Mouse (Mus musculus) heart, embryonic 14.5 days (tissue): Measurements from ENCODE around the gene App. TPM values are rescaled to one million over a fixed set of nuclear protein-coding genes. Genes with fewer than 3 reads are reported as not detected.

Experiments used
- ATAC-seq: fragments of 200-750 bp; cut with Nextera tagmentation; 2 replicates; pipeline ENCODE4 v1.8.0; 2017; ENCODE audit warnings: low read depth, moderate TSS enrichment; ENCODE audit not compliant: insufficient number of reproducible peaks, insufficient read depth, low FRiP score
- H3K27ac ChIP-seq, 2 experiments: fragments of 200-500 bp in 1 of 2; fragments of 300-500 bp in 1 of 2; sonication (generic) in 1 of 2; replicated peaks in 1 of 2; 2 replicates each; pipeline ENCODE4 v1.5.1; 2012 to 2014; ENCODE audit warnings: low read depth in 2 of 2, low read length in 2 of 2, control low read depth in 1 of 2, mild to moderate bottlenecking in 1 of 2, mixed read lengths in 1 of 2; ENCODE audit not compliant: control insufficient read depth in 1 of 2, insufficient read depth in 1 of 2
- H3K27me3 ChIP-seq: fragments of 300-500 bp; sonication (generic); 2 replicates; pipeline ENCODE4 v1.6.1; 2014; ENCODE audit warnings: mild to moderate bottlenecking, low read length, control low read depth; ENCODE audit not compliant: control insufficient read depth, insufficient read depth
- H3K36me3 ChIP-seq: fragments of 300-500 bp; sonication (generic); 2 replicates; pipeline ENCODE4 v1.6.1; 2014; ENCODE audit warnings: mild to moderate bottlenecking, control low read depth, low read length, mixed read lengths; ENCODE audit not compliant: control insufficient read depth, insufficient read depth
- H3K4me1 ChIP-seq, 2 experiments: fragments of 200-500 bp in 1 of 2; fragments of 300-500 bp in 1 of 2; sonication (generic) in 1 of 2; 2 replicates each; pipeline ENCODE4 v1.6.1; 2012 to 2014; ENCODE audit warnings: low read length in 2 of 2, control low read depth in 1 of 2, mixed read lengths in 1 of 2; ENCODE audit not compliant: control insufficient read depth in 2 of 2, insufficient read depth in 2 of 2
- H3K4me2 ChIP-seq: fragments of 300-500 bp; sonication (generic); 2 replicates; pipeline ENCODE4 v1.6.1; 2014; ENCODE audit warnings: mild to moderate bottlenecking, low read length
- H3K4me3 ChIP-seq, 2 experiments: fragments of 200-500 bp in 1 of 2; fragments of 300-500 bp in 1 of 2; sonication (generic) in 1 of 2; 2 replicates each; pipeline ENCODE4 v1.5.1; 2012 to 2014; ENCODE audit warnings: low read length in 2 of 2, mild to moderate bottlenecking in 2 of 2, control low read depth in 1 of 2, low read depth in 1 of 2, moderate library complexity in 1 of 2; ENCODE audit not compliant: control insufficient read depth in 1 of 2, insufficient read depth in 1 of 2
- H3K9ac ChIP-seq: fragments of 300-500 bp; sonication (generic); 2 replicates; pipeline ENCODE4 v1.6.1; 2014; ENCODE audit warnings: mild to moderate bottlenecking, low read length
- H3K9me3 ChIP-seq: fragments of 300-500 bp; sonication (generic); 2 replicates; pipeline ENCODE4 v1.6.1; 2016; ENCODE audit warnings: low read length, control low read depth; ENCODE audit not compliant: control insufficient read depth
- WGBS: fragments of 180-500 bp; shearing (Covaris S2); extraction: QIAGEN DNeasy Blood & Tissue Kit; methylation state at CpG from one replicate; pipeline ENCODE4 v1.1.7; 2014; 5-methylcytosine and 5-hydroxymethylcytosine counted together
- polyA plus RNA-seq: library from polyadenylated mRNA; unstranded; fragments of >200 nt; fragmentation: Nextera tagmentation; extraction: Ambion mirVana; gene quantifications from 2 replicates; pipeline ENCODE4 v1.2.1, GENCODE M21; 2014

Gene App
- polyA plus RNA-seq, 1 experiment from 2014 or later, result 169 TPM

GRCm38 (mm10) chr16:85084152-85084551, 89.4 kb downstream of the App start:
- Histone ChIP-seq H3K27me3 (no peaks in the 10 kb centered on the region), H3K9ac (no peak overlapping the region), H3K4me2 (no peak overlapping the region), H3K36me3 (peaks cover 25% of the 10 kb centered on the region), H3K27ac (no peak overlapping the region), H3K4me1 (peaks cover 9 to 18% of the 10 kb centered on the region in 2 experiments), H3K4me3 (no peak overlapping the region), H3K9me3 (no peaks in the 10 kb centered on the region)
- 83% methylated on average over 1 of the region's 1 CpGs for WGBS
- ATAC-seq, result no peak

- Histone ChIP-seq H3K27me3 (no peaks in the 10 kb centered on the region), H3K4me2 (no peak overlapping the region), H3K9ac (no peak overlapping the region), H3K36me3 (peaks cover 60% of the 10 kb centered on the region), H3K4me1 (0 out of 4 replicates have a peak, but pooled peaks cover 0 to 3% of the 10 kb centered on the region in 2 experiments), H3K9me3 (no peaks in the 10 kb centered on the region), H3K27ac (no peak overlapping the region), H3K4me3 (no peak overlapping the region)
- WGBS, result 86% methylated on average over 2 of the region's 2 CpGs
- ATAC-seq, result no peak
Measured at GRCm38 (mm10) chr16:85075330-85075729, 98.2 kb downstream of the App start.

DNA sequence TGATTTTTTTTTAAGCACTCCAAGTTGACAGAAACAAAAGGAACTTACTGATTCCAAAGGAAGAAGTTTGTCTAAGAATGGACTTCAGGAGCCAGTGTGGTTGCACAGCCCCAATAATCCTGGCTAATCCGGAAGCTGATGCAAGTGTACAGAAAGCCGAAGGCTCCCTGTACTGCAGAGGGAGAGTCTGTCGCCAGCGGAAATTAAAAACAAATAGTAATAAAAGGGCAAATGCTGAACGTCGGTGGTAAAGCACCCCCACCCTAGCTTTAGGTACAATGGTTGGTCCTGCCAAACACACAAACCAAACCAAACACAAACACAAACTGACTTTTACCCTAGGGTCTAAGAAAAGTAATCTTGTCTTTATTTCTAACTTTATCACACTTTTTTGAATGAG, 98.7 kb downstream of the App start:
- peaks cover 56% of the 10 kb centered on the region for H3K36me3 ChIP-seq

DNA sequence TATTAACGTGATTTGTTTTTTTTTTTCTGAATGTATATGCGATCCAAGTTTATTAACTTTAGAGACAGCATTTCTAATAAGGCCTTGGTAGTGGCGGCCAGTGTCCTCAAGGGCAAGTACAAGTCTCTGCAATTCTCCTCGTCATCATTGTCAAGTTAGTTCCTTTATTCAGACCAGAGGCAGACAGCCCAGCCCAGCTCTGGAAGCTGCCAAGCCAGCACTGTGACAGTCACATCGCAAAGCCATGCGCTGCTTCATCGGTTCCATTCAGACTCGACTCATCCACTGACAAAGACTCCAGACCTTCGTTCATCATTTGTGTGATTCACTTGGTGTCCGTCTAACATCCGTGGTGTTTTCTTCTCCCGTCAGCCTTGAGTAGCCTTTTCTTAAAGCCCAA, 100.9 kb downstream of the App start:
- H3K36me3 ChIP-seq, result peaks cover 40% of the 10 kb centered on the region
- no peak for ATAC-seq
- H3K4me3 ChIP-seq, result no peak overlapping the region
- H3K9me3 ChIP-seq, result no peaks in the 10 kb centered on the region
- H3K27me3 ChIP-seq, result no peaks in the 10 kb centered on the region
- no peak overlapping the region for H3K27ac ChIP-seq
- WGBS, result 84% methylated on average over 12 of the region's 12 CpGs
- no peak overlapping the region for H3K4me2 ChIP-seq
- no peak overlapping the region for H3K9ac ChIP-seq
- H3K4me1 ChIP-seq, result peaks cover 2 to 21% of the 10 kb centered on the region in 2 experiments; a peak in 3 of 4 replicates

More for the DNA sequence above, 98.7 kb downstream of the App start:
- WGBS, result 95% methylated on average over 6 of the region's 6 CpGs
- H3K27me3 ChIP-seq, result no peaks in the 10 kb centered on the region
- no peak overlapping the region for H3K4me3 ChIP-seq
- no peak overlapping the region for H3K9ac ChIP-seq
- ATAC-seq, result no peak
- no peaks in the 10 kb centered on the region for H3K9me3 ChIP-seq
- 0 out of 4 replicates have a peak, but pooled peaks cover 0 to 3% of the 10 kb centered on the region in 2 experiments for H3K4me1 ChIP-seq
- H3K27ac ChIP-seq, result no peak overlapping the region
- no peak overlapping the region for H3K4me2 ChIP-seq

DNA sequence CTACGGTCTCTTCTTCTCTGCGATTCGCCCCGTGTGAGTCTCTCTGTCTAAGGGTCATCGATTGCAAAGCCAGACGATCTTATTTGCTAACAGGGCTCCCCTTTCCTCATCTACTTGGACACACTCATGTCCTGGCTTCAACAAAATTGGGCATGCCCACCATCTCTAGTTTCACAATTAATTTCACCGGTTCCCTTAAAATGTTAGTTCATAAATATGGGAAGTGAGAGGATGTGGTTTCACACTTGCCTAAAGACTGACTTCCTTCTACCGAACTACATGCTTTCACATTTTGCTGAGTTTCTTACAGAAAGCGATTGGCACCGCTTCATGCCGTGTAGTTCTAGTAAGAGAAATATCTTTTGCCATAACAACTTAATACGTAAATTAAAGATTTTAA, 101.8 kb downstream of the App start:
- peaks cover 2 to 22% of the 10 kb centered on the region in 2 experiments; a peak in 3 of 4 replicates for H3K4me1 ChIP-seq
- no peaks in the 10 kb centered on the region for H3K27me3 ChIP-seq
- H3K36me3 ChIP-seq, result peaks cover 39% of the 10 kb centered on the region
- no peak overlapping the region for H3K4me2 ChIP-seq
- H3K27ac ChIP-seq, result no peak overlapping the region
- WGBS, result 93% methylated on average over 12 of the region's 12 CpGs
- H3K4me3 ChIP-seq, result no peak overlapping the region
- H3K9me3 ChIP-seq, result no peaks in the 10 kb centered on the region
- H3K9ac ChIP-seq, result no peak overlapping the region
- ATAC-seq, result no peak

DNA sequence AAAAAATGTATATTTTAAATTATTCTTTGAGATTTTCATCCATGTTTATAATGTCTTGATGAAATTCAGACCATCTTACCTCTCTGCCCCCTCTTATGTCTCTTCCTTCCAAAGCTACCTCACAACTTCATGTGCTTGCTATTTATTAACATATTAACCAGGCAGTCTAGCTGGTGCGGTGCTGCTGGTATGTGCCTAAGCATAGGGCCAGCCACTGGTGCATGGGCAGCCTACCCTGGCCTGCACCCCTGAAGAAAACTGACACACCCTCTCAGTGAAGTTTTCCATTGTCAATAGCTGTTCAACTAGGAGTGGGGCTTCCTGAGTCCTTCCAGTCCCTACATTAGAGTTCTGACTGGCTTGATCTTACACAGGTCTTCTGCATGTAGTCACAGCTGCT, 102.3 kb downstream of the App start:
- 100% methylated on average over 1 of the region's 1 CpGs for whole genome bisulfite sequencing
- ATAC-seq, result no peak
- H3K4me2 ChIP-seq, result no peak overlapping the region
- peaks cover 2 to 22% of the 10 kb centered on the region in 2 experiments; a peak in 3 of 4 replicates for H3K4me1 ChIP-seq
- H3K9ac ChIP-seq, result no peak overlapping the region
- no peak overlapping the region for H3K4me3 ChIP-seq
- H3K27me3 ChIP-seq, result no peaks in the 10 kb centered on the region
- H3K9me3 ChIP-seq, result no peaks in the 10 kb centered on the region
- H3K27ac ChIP-seq, result no peak overlapping the region
- peaks cover 39% of the 10 kb centered on the region for H3K36me3 ChIP-seq

DNA sequence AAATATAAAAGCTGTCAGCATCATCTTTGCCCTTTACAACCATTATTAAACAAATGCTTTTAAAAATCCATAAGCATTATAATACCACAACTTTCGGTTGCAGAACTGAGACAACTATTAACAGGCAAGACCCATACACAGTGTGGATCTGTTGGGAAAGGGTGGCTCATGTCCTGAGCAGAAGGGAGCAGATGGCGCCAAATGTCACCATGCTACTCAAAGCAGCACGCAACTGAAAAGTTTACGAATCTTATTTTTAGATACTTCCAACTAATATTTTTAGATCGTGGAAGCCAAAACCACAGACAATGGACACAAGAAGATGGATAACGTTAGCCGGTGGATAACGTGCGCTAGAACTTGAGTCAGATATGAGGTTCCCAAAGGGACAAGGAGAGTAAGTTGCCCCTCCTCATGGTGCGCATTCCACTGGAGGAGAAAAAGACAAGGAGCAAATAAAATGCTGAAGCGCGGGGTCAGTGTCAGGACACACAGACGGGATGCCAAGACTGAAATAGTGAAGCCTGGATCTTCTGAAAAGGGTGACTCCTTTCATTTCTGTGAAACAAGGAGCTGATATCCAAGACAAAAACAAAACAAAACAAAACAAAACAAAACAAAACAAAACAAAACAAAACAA, 106.2 kb downstream of the App start:
- Histone ChIP-seq H3K4me3 (no peak overlapping the region), H3K9me3 (no peaks in the 10 kb centered on the region), H3K9ac (no peak overlapping the region), H3K4me1 (peaks cover 2 to 21% of the 10 kb centered on the region in 2 experiments; a peak in 3 of 4 replicates), H3K27ac (no peak overlapping the region), H3K27me3 (no peaks in the 10 kb centered on the region), H3K36me3 (peaks cover 20% of the 10 kb centered on the region), H3K4me2 (no peak overlapping the region)
- ATAC-seq, result no peak
- 74% methylated on average over 13 of the region's 13 CpGs for WGBS

DNA sequence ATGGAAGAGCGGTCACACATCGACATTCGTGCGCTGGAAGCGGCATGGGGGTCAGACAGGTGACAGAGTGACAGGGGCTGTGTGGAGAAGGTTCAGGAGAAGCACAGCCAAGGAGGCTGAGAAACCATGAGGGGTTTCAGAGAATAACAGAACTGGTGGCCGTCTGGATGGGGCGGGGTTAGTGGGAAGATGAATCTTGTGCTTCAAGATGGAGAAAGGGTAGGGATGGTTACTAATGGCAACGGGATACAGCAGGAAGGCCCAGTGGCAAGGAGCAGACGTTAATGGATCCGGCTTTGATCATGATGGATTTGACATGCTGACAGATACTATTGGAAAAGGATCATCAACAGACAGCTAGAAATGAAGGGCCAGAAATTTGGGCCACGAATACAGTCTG, 107.3 kb downstream of the App start:
- 0 out of 2 replicates have a peak, but pooled peaks cover 2% of the 10 kb centered on the region for H3K9me3 ChIP-seq
- H3K4me2 ChIP-seq, result no peak overlapping the region
- peaks cover 19% of the 10 kb centered on the region for H3K36me3 ChIP-seq
- WGBS, result 86% methylated on average over 11 of the region's 11 CpGs
- H3K9ac ChIP-seq, result no peak overlapping the region
- H3K4me1 ChIP-seq, result peaks cover 2 to 19% of the 10 kb centered on the region in 2 experiments; a peak in 3 of 4 replicates
- ATAC-seq, result no peak
- no peaks in the 10 kb centered on the region for H3K27me3 ChIP-seq
- H3K4me3 ChIP-seq, result no peak overlapping the region
- no peak overlapping the region for H3K27ac ChIP-seq
